Mouse (Mus musculus) adrenal gland, postnatal 4 days (tissue): Measurements from ENCODE around the gene Gm49366. TPM values are rescaled to one million over a fixed set of nuclear protein-coding genes. Genes with fewer than 3 reads are reported as not detected.
"Not testable (repeated sequence)": the region's sequence is repeated elsewhere in the genome, so short reads cannot be mapped to it uniquely, and the experiment has no call there.

Source experiments
- DNase-seq, 2 experiments: peaks; one replicate each; pipeline ENCODE4 v3.0.0; 2021 to 2022; ENCODE audit warnings: low spot score in 2 of 2, mixed read lengths in 2 of 2
- total RNA-seq, 2 experiments: library from RNA; stranded (reverse); gene quantifications; 2 replicates each; pipeline ENCODE4 v1.2.3; 2021

Gene Gm49366
- total RNA-seq, 2 experiments from 2014 or later = not detected

- no peak for DNase-seq
These were observed 33.0 kb downstream of the Gm49366 start for GRCm38 (mm10) chr12:84071696-84072095.

- no peak for DNase-seq
These were observed 38.7 kb downstream of the Gm49366 start for GRCm38 (mm10) chr12:84077371-84077990.

- no peak for DNase-seq
These were observed 45.1 kb downstream of the Gm49366 start for GRCm38 (mm10) chr12:84083842-84084241.

GRCm38 (mm10) chr12:84084581-84084980, 45.8 kb downstream of the Gm49366 start:
- no peak for DNase-seq

- DNase-seq = not testable (repeated sequence)
These were observed 55.9 kb downstream of the Gm49366 start for GRCm38 (mm10) chr12:84094666-84095065.

GRCm38 (mm10) chr12:84099605-84100004, 60.9 kb downstream of the Gm49366 start:
- no peak for DNase-seq

GRCm38 (mm10) chr12:84100071-84100470, 61.3 kb downstream of the Gm49366 start:
- DNase-seq = no peak

DNA sequence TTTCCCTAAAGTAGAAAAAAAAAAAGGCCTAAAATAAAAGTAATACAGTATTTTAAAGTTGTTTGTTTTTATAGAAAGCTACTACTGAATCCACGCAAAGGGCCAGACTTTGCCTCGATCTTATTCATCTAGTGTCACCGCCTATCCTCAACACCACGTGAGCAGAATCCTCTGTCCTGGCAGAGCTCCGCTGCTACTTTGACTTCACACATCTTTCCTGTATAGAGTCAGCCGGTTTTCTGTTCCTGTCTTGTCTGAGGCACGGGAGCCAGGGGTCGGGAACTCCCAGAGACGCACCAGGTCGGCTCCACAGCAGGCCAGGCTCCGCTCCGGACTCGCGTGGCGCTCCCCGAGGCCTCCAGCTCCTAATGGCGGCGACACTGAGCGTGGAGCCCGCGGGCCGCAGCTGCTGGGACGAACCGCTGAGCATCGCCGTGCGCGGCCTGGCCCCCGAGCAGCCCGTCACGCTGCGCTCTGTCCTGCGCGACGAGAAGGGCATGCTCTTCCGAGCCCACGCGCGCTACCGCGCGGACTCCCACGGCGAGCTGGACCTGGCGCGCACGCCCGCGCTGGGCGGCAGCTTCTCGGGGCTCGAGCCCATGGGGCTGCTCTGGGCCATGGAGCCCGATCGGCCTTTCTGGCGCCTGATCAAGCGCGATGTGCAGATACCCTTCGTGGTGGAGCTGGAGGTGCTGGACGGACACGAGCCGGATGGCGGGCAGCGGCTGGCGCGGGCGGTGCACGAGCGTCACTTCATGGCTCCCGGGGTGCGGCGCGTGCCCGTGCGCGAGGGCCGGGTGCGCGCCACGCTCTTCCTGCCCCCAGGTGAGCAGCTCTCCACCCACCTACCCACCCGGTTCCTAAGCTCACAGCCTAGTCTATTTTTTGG, 62.1 kb downstream of the Gm49366 start, which contains the start of gene Acot6:
Acot6 (plus strand) TSS at position 51 of the 889 bp plus-strand sequence.
- peak; percentile 12 to 13 for DNase-seq

DNA sequence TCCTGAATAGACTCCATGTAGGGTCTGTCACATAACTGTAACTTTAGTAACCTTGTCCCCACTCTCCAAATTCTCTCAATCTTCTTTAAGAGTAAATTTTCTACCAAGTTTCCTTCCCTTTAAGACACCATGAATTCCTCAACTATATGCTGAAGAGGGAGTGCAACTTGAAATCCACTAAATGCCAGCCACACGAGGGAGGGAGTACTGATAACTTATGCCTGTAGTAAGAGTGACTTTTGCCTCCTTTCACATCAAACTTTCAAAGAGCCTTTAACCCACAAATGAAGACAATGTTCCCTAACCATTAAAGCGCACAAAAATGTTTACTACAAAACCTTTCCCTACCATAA, 62.7 kb downstream of the Gm49366 start:
- no peak for DNase-seq

DNA sequence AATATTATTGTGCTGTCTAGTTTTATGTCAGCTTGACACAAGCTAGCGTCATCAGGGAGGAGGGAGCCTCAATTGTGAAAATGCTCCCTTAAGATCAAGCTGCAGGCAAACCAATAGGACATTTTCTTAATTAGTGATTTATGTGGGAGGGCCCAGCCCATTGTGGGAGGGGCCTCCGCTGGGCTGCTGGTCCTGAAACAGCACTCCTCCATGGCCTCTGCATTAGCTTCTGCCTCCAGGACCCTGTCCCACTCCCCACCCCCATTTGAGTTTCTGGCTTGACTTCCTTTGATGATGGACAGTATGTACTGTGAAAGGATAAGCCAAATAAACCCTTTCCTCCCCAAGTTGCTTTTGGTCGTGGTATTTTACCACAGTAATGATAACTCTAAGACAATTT, 68.3 kb downstream of the Gm49366 start:
- no peak for DNase-seq

GRCm38 (mm10) chr12:84107692-84108091, 69.0 kb downstream of the Gm49366 start:
- DNase-seq = no peak

Other genes starting within 250 kb of the Gm49366 start
- gene Numb, start 117.0 kb upstream of the Gm49366 start, total RNA-seq = 10 to 100 TPM; 46.9 to 48.3 TPM
- gene Riox1, start 88.3 kb upstream of the Gm49366 start, total RNA-seq = 10 to 100 TPM; 15.9 to 16.7 TPM
- not detected for gene Heatr4, start 54.1 kb upstream of the Gm49366 start, total RNA-seq
- gene Acot2, start 51.1 kb upstream of the Gm49366 start, total RNA-seq = 10 to 100 TPM; 31.3 to 32.8 TPM
- 10 to 100 TPM; 21.4 to 36.5 TPM for gene Acot1, start 29.4 kb upstream of the Gm49366 start, total RNA-seq
- 1 to 10 TPM; 3.7 to 6.4 TPM for gene Acot4, start 556 bp upstream of the Gm49366 start, total RNA-seq
- 1 to 10 TPM; 1.5 to 2.4 TPM for gene Acot3, start 13.2 kb downstream of the Gm49366 start, total RNA-seq
- under 1 TPM; 0.25 TPM for gene Acot5, start 30.4 kb downstream of the Gm49366 start, total RNA-seq
- gene Acot6, start 61.7 kb downstream of the Gm49366 start, total RNA-seq = 1 to 10 TPM; 5.8 to 6.2 TPM
- 10 to 100 TPM; 17.6 to 18.2 TPM for gene Dnal1, start 75.4 kb downstream of the Gm49366 start, total RNA-seq
- 1 to 10 TPM in 1 of 2 experiments, under 1 TPM in 1; 0.92 to 1.0 TPM for gene Pnma1, start 109.6 kb downstream of the Gm49366 start, total RNA-seq
- 10 to 100 TPM; 30.2 to 34.8 TPM for gene Elmsan1, start 179.9 kb downstream of the Gm49366 start, total RNA-seq
- 10 to 100 TPM; 57.3 to 66.2 TPM for gene Ptgr2, start 246.3 kb downstream of the Gm49366 start, total RNA-seq